Mouse (Mus musculus): ENCODE data around the gene Rpl38. TPM values are rescaled to one million over a fixed set of nuclear protein-coding genes. Genes with fewer than 3 reads are reported as not detected.

Rpl38 gene
- polyA plus RNA-seq, 1 experiment: 2,044 TPM

DNA sequence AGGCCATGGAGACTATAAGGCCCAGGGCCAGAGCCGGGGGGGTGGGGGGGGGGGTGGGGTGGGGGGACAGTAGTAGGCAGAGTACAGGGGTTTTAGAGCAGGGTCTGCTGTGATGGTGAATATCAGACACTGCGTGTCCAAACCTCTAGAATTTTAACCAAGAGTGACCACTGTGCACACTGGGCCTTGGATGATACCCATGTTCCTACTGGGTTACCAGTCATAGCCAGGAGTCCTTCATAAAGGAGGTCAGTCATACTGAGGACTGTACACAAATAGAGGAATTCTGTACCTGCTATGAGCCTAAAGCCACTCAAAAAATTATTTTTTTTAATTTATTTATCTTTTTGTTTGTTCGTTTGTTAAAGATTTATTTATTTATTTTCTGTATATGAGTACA lies 20.4 kb downstream of the Rpl38 start:
- Histone ChIP-seq H3K4me1 (ENCODE audit: control insufficient read depth, insufficient read depth, low read length) (peaks cover 14% of the 10 kb centered on the region), H3K9ac (ENCODE audit: low read depth, poor library complexity, severe bottlenecking) (no peak overlapping the region), H3K27ac (ENCODE audit: insufficient read depth, low read length) (no peak overlapping the region), H3K9me3 (replicated peaks; ENCODE audit: control insufficient read depth, insufficient read depth, low read length, poor library complexity, severe bottlenecking) (no peaks in the 10 kb centered on the region), H3K27me3 (ENCODE audit: control insufficient read depth, insufficient read depth, low read length, poor library complexity, severe bottlenecking) (no peaks in the 10 kb centered on the region), H3K36me3 (ENCODE audit: control insufficient read depth, insufficient read depth, low read length, poor library complexity, severe bottlenecking) (no peaks in the 10 kb centered on the region), H3K4me3 (ENCODE audit: low read depth, low read length) (no peak overlapping the region)
- TF ChIP-seq POLR2A (IDR thresholded peaks at IDR 0.05; ENCODE audit: insufficient read depth, low read length): no peak
- TF ChIP-seq EP300 (IDR thresholded peaks at IDR 0.05; ENCODE audit: insufficient read depth, low read depth, low read length): no peak
- TF ChIP-seq CTCF (IDR thresholded peaks at IDR 0.05; ENCODE audit: low read depth, low read length): no peak

DNA sequence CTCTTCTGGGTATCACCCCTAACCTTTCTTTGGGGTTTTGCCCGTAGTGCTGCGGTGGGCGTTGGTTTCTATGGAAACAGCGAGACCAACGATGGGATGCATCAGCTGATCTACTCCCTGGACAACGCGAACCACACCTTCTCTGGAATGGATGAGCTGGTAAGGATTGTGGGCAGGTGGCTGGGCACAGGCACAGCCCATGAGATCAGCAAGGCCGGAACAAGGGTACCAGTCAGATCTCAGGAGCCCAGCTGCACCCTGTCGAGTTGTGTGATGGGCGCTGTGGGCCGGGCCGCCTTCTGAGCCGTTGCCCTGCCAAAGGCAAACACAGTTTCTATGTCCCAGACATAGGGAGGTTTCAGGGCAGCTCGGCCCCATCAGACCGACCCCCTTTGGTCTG lies 21.9 kb downstream of the Rpl38 start:
- Histone ChIP-seq H3K27ac (ENCODE audit: insufficient read depth, low read length) (no peak overlapping the region), H3K36me3 (ENCODE audit: control insufficient read depth, insufficient read depth, low read length, poor library complexity, severe bottlenecking) (no peaks in the 10 kb centered on the region), H3K4me3 (ENCODE audit: low read depth, low read length) (no peak overlapping the region), H3K9ac (ENCODE audit: low read depth, poor library complexity, severe bottlenecking) (no peak overlapping the region), H3K9me3 (replicated peaks; ENCODE audit: control insufficient read depth, insufficient read depth, low read length, poor library complexity, severe bottlenecking) (no peaks in the 10 kb centered on the region), H3K4me1 (ENCODE audit: control insufficient read depth, insufficient read depth, low read length) (peaks cover 16% of the 10 kb centered on the region), H3K27me3 (ENCODE audit: control insufficient read depth, insufficient read depth, low read length, poor library complexity, severe bottlenecking) (no peaks in the 10 kb centered on the region)
- TF ChIP-seq CTCF (IDR thresholded peaks at IDR 0.05; ENCODE audit: low read depth, low read length) (no peak), EP300 (IDR thresholded peaks at IDR 0.05; ENCODE audit: insufficient read depth, low read depth, low read length) (no peak), POLR2A (IDR thresholded peaks at IDR 0.05; ENCODE audit: insufficient read depth, low read length) (no peak)

DNA sequence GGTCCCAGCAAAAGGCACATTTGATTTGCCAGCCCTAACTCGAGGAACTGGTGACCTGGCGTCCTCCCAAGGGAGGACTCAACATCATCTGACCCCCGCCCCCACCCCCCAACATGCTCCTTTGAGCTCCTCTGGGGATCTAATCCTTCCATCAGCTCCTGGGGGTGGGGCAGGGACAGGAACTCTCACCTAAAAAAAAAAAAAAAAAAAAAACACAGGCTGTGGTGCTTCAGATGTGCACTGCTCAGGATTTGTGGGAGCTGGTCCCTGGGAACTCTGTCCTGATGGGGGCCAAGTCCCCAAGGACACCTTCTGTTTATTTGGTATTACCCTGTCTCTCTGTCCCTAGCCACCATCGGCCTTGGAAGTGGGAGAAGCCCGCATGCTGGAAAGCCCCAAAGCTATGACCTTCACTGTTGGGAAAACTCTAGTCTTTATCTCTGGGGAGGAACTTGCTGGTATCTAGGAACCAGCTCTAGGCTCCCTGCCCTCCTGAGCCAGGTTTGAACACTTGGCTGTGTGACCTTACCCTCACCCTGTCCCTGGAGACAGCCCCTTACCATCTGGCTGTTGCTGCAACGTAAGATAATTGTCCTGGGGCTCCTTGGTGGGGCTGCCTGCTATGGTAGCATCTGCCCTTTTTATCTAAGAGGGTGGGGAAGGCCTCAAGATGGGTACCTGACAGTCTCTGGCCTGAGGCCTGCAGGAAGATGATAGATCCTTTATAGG lies 23.3 kb downstream of the Rpl38 start:
- Histone ChIP-seq H3K27ac (ENCODE audit: insufficient read depth, low read length) (peak overlapping the region; percentile 75), H3K4me1 (ENCODE audit: control insufficient read depth, insufficient read depth, low read length) (peaks cover 13% of the 10 kb centered on the region), H3K9ac (ENCODE audit: low read depth, poor library complexity, severe bottlenecking) (no peak overlapping the region), H3K9me3 (replicated peaks; ENCODE audit: control insufficient read depth, insufficient read depth, low read length, poor library complexity, severe bottlenecking) (no peaks in the 10 kb centered on the region), H3K36me3 (ENCODE audit: control insufficient read depth, insufficient read depth, low read length, poor library complexity, severe bottlenecking) (no peaks in the 10 kb centered on the region), H3K4me3 (ENCODE audit: low read depth, low read length) (no peak overlapping the region), H3K27me3 (ENCODE audit: control insufficient read depth, insufficient read depth, low read length, poor library complexity, severe bottlenecking) (no peaks in the 10 kb centered on the region)
- no peak for TF ChIP-seq CTCF (IDR thresholded peaks at IDR 0.05; ENCODE audit: low read depth, low read length)
- peak; percentile 91 for TF ChIP-seq EP300 (IDR thresholded peaks at IDR 0.05; ENCODE audit: insufficient read depth, low read depth, low read length)

DNA sequence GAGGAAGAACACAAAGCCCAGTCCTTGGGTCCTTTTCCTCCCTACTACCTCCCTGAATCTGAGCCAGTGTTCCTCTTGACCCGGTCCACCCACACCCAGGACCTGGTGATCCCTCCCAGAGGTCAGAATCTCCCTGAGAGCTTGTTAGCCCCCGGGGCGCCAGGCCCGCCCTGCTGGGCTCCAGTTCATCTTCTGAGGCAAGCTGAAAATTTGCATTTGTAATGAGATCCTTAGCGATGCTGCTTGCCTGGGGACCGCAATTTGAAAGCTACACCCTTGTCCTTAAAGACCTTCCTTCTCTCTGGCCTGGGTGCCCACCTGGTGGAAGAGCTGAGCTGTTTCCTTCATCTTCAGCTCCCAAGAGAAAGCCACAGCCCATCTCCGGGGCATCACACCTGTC lies 24.3 kb downstream of the Rpl38 start:
- no peak overlapping the region for H3K9ac ChIP-seq (ENCODE audit: low read depth, poor library complexity, severe bottlenecking)
- H3K27me3 ChIP-seq (ENCODE audit: control insufficient read depth, insufficient read depth, low read length, poor library complexity, severe bottlenecking): no peaks in the 10 kb centered on the region
- H3K36me3 ChIP-seq (ENCODE audit: control insufficient read depth, insufficient read depth, low read length, poor library complexity, severe bottlenecking): no peaks in the 10 kb centered on the region
- H3K4me3 ChIP-seq (ENCODE audit: low read depth, low read length): no peak overlapping the region
- no peaks in the 10 kb centered on the region for H3K9me3 ChIP-seq (replicated peaks; ENCODE audit: control insufficient read depth, insufficient read depth, low read length, poor library complexity, severe bottlenecking)
- H3K4me1 ChIP-seq (ENCODE audit: control insufficient read depth, insufficient read depth, low read length): peaks cover 11% of the 10 kb centered on the region
- H3K27ac ChIP-seq (ENCODE audit: insufficient read depth, low read length): peak overlapping the region; percentile 75
- TF ChIP-seq POLR2A (IDR thresholded peaks at IDR 0.05; ENCODE audit: insufficient read depth, low read length) (no peak), EP300 (IDR thresholded peaks at IDR 0.05; ENCODE audit: insufficient read depth, low read depth, low read length) (peak; percentile 91), CTCF (IDR thresholded peaks at IDR 0.05; ENCODE audit: low read depth, low read length) (no peak)

DNA sequence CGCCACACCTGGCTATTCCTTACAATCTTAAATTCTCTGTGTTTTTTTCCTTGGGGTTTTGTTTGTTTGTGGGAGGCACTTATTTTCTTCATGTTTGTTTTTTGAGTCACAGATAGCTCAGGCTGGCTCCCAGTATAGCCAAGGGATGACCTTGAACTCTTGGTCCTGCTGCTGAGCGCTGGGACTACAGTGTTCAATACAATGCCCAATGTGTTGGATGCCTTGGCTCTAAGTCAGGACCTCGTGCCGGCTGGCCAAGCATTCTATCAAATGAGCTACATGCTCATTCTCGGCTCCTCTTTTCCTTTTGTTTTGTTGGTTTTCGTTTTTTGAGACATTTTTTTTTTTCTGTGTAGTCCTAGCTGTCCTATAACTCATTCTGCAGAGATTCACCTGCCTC lies 25.1 kb downstream of the Rpl38 start:
- no peaks in the 10 kb centered on the region for H3K9me3 ChIP-seq (replicated peaks; ENCODE audit: control insufficient read depth, insufficient read depth, low read length, poor library complexity, severe bottlenecking)
- peaks cover 11% of the 10 kb centered on the region for H3K4me1 ChIP-seq (ENCODE audit: control insufficient read depth, insufficient read depth, low read length)
- H3K4me3 ChIP-seq (ENCODE audit: low read depth, low read length): no peak overlapping the region
- H3K9ac ChIP-seq (ENCODE audit: low read depth, poor library complexity, severe bottlenecking): no peak overlapping the region
- peak overlapping the region; percentile 33; the same call in 1 of the 2 replicates for H3K27ac ChIP-seq (ENCODE audit: insufficient read depth, low read length)
- 0 out of 2 replicates have a peak, but pooled peaks cover 2% of the 10 kb centered on the region for H3K36me3 ChIP-seq (ENCODE audit: control insufficient read depth, insufficient read depth, low read length, poor library complexity, severe bottlenecking)
- H3K27me3 ChIP-seq (ENCODE audit: control insufficient read depth, insufficient read depth, low read length, poor library complexity, severe bottlenecking): no peaks in the 10 kb centered on the region
- TF ChIP-seq EP300 (IDR thresholded peaks at IDR 0.05; ENCODE audit: insufficient read depth, low read depth, low read length) (no peak), POLR2A (IDR thresholded peaks at IDR 0.05; ENCODE audit: insufficient read depth, low read length) (no peak), CTCF (IDR thresholded peaks at IDR 0.05; ENCODE audit: low read depth, low read length) (no peak)

DNA sequence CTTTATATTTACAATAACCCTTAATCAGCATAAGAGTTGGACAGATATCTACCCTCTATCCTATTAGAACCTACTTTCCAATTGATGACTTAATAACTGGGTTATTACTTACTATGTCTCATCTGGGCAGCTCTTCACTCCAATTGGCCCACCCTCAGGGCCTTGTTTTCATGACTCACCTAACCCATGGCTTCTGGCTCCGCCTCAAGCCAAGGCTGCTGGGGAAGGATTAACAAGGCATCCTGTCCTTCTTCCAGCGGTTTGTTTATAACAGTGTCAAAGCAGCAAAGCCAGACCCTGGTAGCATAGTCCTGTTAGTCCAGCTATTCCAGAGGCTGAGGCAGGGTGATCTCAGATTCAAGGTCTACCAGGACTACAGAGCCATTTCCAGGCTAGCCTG lies 26.1 kb downstream of the Rpl38 start:
- peaks cover 2% of the 10 kb centered on the region; the same call in 1 of the 2 replicates for H3K36me3 ChIP-seq (ENCODE audit: control insufficient read depth, insufficient read depth, low read length, poor library complexity, severe bottlenecking)
- H3K27ac ChIP-seq (ENCODE audit: insufficient read depth, low read length): peak overlapping the region; percentile 7; the same call in 1 of the 2 replicates
- H3K9ac ChIP-seq (ENCODE audit: low read depth, poor library complexity, severe bottlenecking): no peak overlapping the region
- no peaks in the 10 kb centered on the region for H3K9me3 ChIP-seq (replicated peaks; ENCODE audit: control insufficient read depth, insufficient read depth, low read length, poor library complexity, severe bottlenecking)
- no peak overlapping the region for H3K4me3 ChIP-seq (ENCODE audit: low read depth, low read length)
- no peaks in the 10 kb centered on the region for H3K27me3 ChIP-seq (ENCODE audit: control insufficient read depth, insufficient read depth, low read length, poor library complexity, severe bottlenecking)
- TF ChIP-seq POLR2A (IDR thresholded peaks at IDR 0.05; ENCODE audit: insufficient read depth, low read length): no peak
- no peak for TF ChIP-seq EP300 (IDR thresholded peaks at IDR 0.05; ENCODE audit: insufficient read depth, low read depth, low read length)
- H3K4me1 ChIP-seq (ENCODE audit: control insufficient read depth, insufficient read depth, low read length): peaks cover 11% of the 10 kb centered on the region
